Mouse (Mus musculus) liver, embryonic 14.5 days (tissue): ENCODE data around the gene Foxred2. TPM values are rescaled to one million over a fixed set of nuclear protein-coding genes. Genes with fewer than 3 reads are reported as not detected.
A peak's percentile ranks its signal among the peaks of the same experiment; 100 is the strongest.

Experiments
- ATAC-seq: fragments of 200-750 bp; cut with Nextera tagmentation; 2 replicates; pipeline ENCODE4 v1.8.0; 2017; ENCODE audit warnings: moderate number of reproducible peaks, mild to moderate bottlenecking, moderate library complexity; ENCODE audit not compliant: insufficient read depth
- DNase-seq, 3 experiments: peaks; one replicate each; pipeline ENCODE4 v3.0.0-alpha.2; 2012 to 2013; ENCODE audit warnings: low read depth in 3 of 3, low spot score in 3 of 3
- H3K27ac ChIP-seq: fragments of 300-500 bp; sonication (generic); 2 replicates; pipeline ENCODE4 v1.5.1; 2014; ENCODE audit warnings: moderate library complexity, mild to moderate bottlenecking, control low read depth, inconsistent platforms
- H3K27me3 ChIP-seq: fragments of 300-500 bp; sonication (generic); 2 replicates; pipeline ENCODE4 v1.6.1; 2014; ENCODE audit warnings: mild to moderate bottlenecking, low read length, moderate library complexity; ENCODE audit not compliant: control insufficient read depth, insufficient read depth
- H3K36me3 ChIP-seq: fragments of 300-500 bp; sonication (generic); replicated peaks from 2 replicates; pipeline ENCODE4 v1.6.1; 2014; ENCODE audit warnings: low read depth; ENCODE audit not compliant: control insufficient read depth, insufficient read depth
- H3K4me1 ChIP-seq, 2 experiments: fragments of 200-500 bp in 1 of 2; fragments of 300-500 bp in 1 of 2; sonication (generic) in 1 of 2; replicated peaks; 2 replicates each; pipeline ENCODE4 v1.6.1; 2012 to 2014; ENCODE audit warnings: antibody characterized with exemption in 1 of 2, inconsistent platforms in 1 of 2, low read length in 1 of 2; ENCODE audit not compliant: control insufficient read depth in 2 of 2, insufficient read depth in 2 of 2
- H3K4me2 ChIP-seq: fragments of 300-500 bp; sonication (generic); 2 replicates; pipeline ENCODE4 v1.6.1; 2014; ENCODE audit warnings: low read depth, mild to moderate bottlenecking, control low read depth, moderate library complexity
- H3K4me3 ChIP-seq, 2 experiments: fragments of 200-500 bp in 1 of 2; fragments of 300-500 bp in 1 of 2; sonication (generic) in 1 of 2; 2 replicates each; pipeline ENCODE4 v1.5.1; 2012 to 2014; ENCODE audit warnings: low read depth in 2 of 2, low read length in 2 of 2, mild to moderate bottlenecking in 2 of 2, control low read depth in 1 of 2, inconsistent platforms in 1 of 2, moderate library complexity in 1 of 2; ENCODE audit not compliant: insufficient read depth in 1 of 2
- H3K9ac ChIP-seq: fragments of 300-500 bp; sonication (generic); replicated peaks from 2 replicates; pipeline ENCODE4 v1.6.1; 2014; ENCODE audit warnings: mild to moderate bottlenecking, control low read depth, moderate library complexity
- H3K9me3 ChIP-seq: fragments of 300-500 bp; sonication (generic); 2 replicates; pipeline ENCODE4 v1.6.1; 2016; ENCODE audit warnings: low read length, mixed read lengths; ENCODE audit not compliant: control insufficient read depth
- CTCF ChIP-seq: IDR thresholded peaks from 2 replicates; pipeline ENCODE4 v1.5.1; 2016; ENCODE audit warnings: antibody characterized with exemption, low read depth, control low read depth
- EP300 ChIP-seq: IDR thresholded peaks from 2 replicates; pipeline ENCODE4 v1.6.1; 2016; ENCODE audit warnings: antibody characterized with exemption, low read depth
- WGBS: fragments of 180-500 bp; shearing (Covaris S2); extraction: QIAGEN DNeasy Blood & Tissue Kit; methylation state at CpG from one replicate; pipeline ENCODE4 v1.1.7; 2014; ENCODE audit not compliant: insufficient replicate concordance; 5-methylcytosine and 5-hydroxymethylcytosine counted together
- polyA plus RNA-seq, 2 experiments: library from polyadenylated mRNA; depleted of rRNA in 1 of 2; stranded (reverse) in 1 of 2; unstranded in 1 of 2; fragments of >200 nt; fragmentation: Nextera tagmentation in 1 of 2; extraction: Ambion mirVana in 1 of 2; gene quantifications; 2 replicates each; pipeline versions ENCODE4 v1.2.1 to v1.2.3; 2012 to 2014

Gene Foxred2
- polyA plus RNA-seq, 2 experiments, result 1.2 to 1.4 TPM

- ATAC-seq (no peak), DNase-seq (no peak)
- Histone ChIP-seq H3K9me3 (no peaks in the 10 kb centered on the region), H3K4me1 (peaks cover 7 to 12% of the 10 kb centered on the region in 2 experiments), H3K36me3 (peaks cover 47% of the 10 kb centered on the region), H3K4me3 (no peak overlapping the region), H3K27me3 (peaks cover 15% of the 10 kb centered on the region), H3K9ac (no peak overlapping the region), H3K27ac (no peak overlapping the region), H3K4me2 (no peak overlapping the region)
- WGBS, result 43% methylated on average over 3 of the region's 3 CpGs
- TF ChIP-seq CTCF (no peak), EP300 (no peak)
These were observed 1.5 kb upstream of the Foxred2 start for GRCm38 (mm10) chr15:77958071-77958470.

DNA sequence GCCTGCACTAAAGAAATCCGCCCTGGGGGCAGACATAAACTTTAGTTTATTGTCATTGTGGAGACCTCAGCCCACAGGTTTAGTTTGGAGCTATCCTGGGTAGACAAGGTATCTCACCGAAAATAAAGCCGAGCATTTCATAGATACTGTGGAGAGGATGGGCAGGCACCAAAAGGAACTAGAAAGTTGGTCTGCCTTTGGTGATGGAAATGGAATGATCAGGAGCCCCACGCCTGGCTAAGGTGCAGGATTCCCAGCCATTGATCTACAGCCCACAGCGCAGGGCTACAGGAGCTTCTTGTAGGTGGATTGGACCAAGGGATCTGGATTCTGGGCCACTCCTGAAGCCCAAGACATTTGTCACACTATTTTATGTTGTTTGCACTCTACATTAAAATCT, 1.1 kb upstream of the Foxred2 start:
- DNase-seq (no peak), ATAC-seq (no peak)
- Histone ChIP-seq H3K27ac (no peak overlapping the region), H3K36me3 (peaks cover 42% of the 10 kb centered on the region), H3K4me1 (peaks cover 7 to 12% of the 10 kb centered on the region in 2 experiments), H3K4me2 (no peak overlapping the region), H3K9me3 (no peaks in the 10 kb centered on the region), H3K27me3 (peaks cover 15% of the 10 kb centered on the region), H3K4me3 (no peak overlapping the region), H3K9ac (no peak overlapping the region)
- TF ChIP-seq CTCF, result no peak
- no peak for TF ChIP-seq EP300
- WGBS, result 41% methylated on average over 5 of the region's 5 CpGs

GRCm38 (mm10) chr15:77955440-77956403, 800 bp downstream of the Foxred2 start:
- DNase-seq, result no peak
- H3K27ac ChIP-seq, result no peak overlapping the region
- 16% methylated on average over 52 of the region's 52 CpGs for WGBS
- no peaks in the 10 kb centered on the region for H3K9me3 ChIP-seq
- peaks cover 23% of the 10 kb centered on the region for H3K36me3 ChIP-seq
- TF ChIP-seq CTCF (no peak), EP300 (no peak)
- ATAC-seq, result peak; percentile 10; the same call in 1 of the 2 replicates
- peak overlapping the region; percentile 27; the same call in 1 of the 2 replicates for H3K9ac ChIP-seq
- peaks cover 15% of the 10 kb centered on the region for H3K27me3 ChIP-seq
- peak overlapping the region; percentile 29 to 50; a peak in 3 of 4 replicates for H3K4me3 ChIP-seq
- H3K4me1 ChIP-seq, result peaks cover 7 to 12% of the 10 kb centered on the region in 2 experiments
- peak overlapping the region; percentile 82 for H3K4me2 ChIP-seq

DNA sequence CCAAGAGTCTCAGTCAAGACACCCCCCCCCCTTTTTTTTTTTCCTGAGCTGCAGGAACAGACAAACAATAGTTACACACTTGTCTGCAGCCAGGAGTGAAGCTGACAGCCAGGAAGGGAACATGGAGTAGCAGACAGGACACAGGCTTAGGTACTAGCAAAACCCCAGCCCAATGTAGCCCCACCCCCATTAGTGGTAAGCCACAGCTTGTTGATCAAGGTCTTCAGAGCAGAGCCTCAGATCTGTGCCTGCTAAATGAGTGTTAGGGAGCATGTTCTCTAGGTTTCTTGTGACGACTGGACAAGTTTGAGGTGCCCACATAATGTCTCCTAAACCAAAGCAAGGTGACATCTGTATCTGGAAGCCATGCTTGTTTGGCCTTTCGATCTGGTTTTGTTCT, 2.2 kb downstream of the Foxred2 start:
- H3K4me2 ChIP-seq, result no peak overlapping the region
- no peak overlapping the region for H3K9ac ChIP-seq
- H3K9me3 ChIP-seq, result no peaks in the 10 kb centered on the region
- TF ChIP-seq EP300 (no peak), CTCF (no peak)
- peaks cover 10% of the 10 kb centered on the region for H3K36me3 ChIP-seq
- 55% methylated on average over 2 of the region's 2 CpGs for WGBS
- H3K4me3 ChIP-seq, result no peak overlapping the region
- ATAC-seq (no peak), DNase-seq (no peak)
- H3K27me3 ChIP-seq, result peaks cover 15% of the 10 kb centered on the region
- H3K27ac ChIP-seq, result no peak overlapping the region
- H3K4me1 ChIP-seq, result peaks cover 7 to 12% of the 10 kb centered on the region in 2 experiments

- no peaks in the 10 kb centered on the region for H3K9me3 ChIP-seq
- 63% methylated on average over 3 of the region's 3 CpGs for WGBS
These were observed 3.6 kb downstream of the Foxred2 start for GRCm38 (mm10) chr15:77952921-77953320.

More at GRCm38 (mm10) chr15:77952921-77953320, 3.6 kb downstream of the Foxred2 start:
- no peak for ATAC-seq
- Histone ChIP-seq H3K4me3 (no peak overlapping the region), H3K9ac (no peak overlapping the region), H3K4me1 (peaks cover 7 to 12% of the 10 kb centered on the region in 2 experiments), H3K36me3 (no peaks in the 10 kb centered on the region), H3K27me3 (peaks cover 15% of the 10 kb centered on the region), H3K4me2 (no peak overlapping the region), H3K27ac (no peak overlapping the region)
- TF ChIP-seq CTCF (no peak), EP300 (no peak)
- no peak for DNase-seq
